Mouse (Mus musculus): ENCODE results near the gene Shf. TPM values are rescaled to one million over a fixed set of nuclear protein-coding genes. Genes with fewer than 3 reads are reported as not detected.

Shf gene
- polyA plus RNA-seq, 1 experiment: 15.7 TPM

DNA sequence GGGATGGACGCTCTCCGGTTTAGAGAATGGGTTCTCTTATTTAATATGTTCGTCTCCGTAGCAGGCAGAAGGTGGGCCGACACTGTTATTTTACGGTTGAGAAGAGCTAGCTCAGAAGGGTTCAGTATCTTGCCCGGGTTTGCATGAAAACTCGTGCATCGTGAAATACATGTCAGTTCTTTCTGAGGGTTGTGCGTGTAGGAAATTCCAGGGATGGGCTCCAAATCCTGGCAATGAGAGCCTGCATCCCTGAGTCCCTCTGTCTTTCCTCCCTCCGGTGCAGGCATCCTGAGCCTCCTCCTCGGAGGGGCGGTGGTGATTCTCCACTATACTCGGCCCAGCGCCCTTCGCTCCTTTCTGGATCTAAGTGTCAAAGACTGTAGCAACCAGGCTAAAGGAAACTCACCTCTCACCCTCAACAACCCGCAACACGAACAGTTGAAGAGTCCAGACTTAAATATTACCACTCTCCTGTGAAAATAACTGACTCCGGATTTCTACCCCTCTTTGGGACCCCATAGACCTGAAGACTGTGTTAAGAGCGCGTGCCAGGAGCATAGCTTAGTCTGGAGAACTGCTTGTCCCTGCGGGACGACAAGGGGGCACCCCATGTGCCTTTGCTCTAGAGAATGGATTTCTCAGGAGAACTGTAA is 66.9 kb downstream of the Shf start:
- no peak for DNase-seq (ENCODE audit: low read depth)

DNA sequence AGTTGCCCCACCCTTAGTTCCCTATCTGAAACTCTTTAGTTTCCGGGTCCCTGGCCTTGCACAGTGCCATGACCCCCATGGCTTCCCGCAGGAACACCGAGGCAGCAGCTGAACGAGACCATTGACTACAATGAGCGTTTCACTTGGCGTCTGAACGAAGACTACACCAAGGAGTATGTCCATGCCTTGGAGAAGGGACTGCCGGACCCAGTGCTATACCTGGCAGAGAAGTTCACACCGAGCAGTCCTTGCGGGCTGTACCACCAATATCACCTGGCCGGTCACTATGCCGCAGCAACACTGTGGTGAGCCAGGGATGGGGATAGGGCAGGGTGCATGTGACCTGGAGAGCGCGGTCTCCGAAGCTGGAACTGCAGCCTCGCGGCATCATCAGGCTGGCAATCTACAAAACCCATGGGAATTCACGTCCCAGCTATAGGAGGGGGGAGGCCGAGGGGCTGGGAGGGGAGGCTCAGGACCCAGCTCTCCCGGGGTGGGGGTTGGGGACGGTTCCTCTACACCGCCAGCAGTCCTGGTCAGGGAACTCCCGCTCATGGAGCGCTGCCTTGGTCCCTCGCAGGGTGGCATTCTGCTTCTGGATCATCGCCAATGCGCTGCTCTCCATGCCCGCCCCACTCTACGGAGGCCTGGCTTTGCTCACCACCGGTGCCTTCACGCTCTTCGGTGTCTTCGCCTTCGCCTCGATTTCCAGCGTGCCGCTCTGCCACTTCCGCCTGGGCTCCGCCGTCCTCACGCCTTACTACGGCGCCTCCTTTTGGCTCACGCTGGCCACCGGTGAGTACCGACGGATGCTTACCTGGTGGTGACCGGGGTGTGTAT is 67.7 kb downstream of the Shf start:
- no peak for DNase-seq (ENCODE audit: low read depth)

DNA sequence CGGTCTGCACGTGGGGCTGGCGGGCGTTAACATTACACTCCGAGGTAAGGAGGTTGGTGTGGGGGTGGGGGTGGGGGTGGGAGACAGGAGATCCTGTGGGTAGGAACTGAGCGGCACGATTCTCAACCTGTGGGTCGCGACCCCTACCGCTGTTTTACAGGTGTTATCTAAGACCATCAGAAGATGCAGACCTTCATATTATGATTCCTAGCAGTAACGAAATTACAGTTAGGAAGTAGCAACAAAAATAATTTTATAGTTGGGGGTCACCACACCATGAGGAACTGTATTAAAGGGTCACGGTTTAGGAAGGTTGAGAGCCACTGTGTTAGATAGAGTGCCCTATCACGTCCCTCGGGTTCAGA is 68.3 kb downstream of the Shf start:
- no peak for DNase-seq (ENCODE audit: low read depth)

DNA sequence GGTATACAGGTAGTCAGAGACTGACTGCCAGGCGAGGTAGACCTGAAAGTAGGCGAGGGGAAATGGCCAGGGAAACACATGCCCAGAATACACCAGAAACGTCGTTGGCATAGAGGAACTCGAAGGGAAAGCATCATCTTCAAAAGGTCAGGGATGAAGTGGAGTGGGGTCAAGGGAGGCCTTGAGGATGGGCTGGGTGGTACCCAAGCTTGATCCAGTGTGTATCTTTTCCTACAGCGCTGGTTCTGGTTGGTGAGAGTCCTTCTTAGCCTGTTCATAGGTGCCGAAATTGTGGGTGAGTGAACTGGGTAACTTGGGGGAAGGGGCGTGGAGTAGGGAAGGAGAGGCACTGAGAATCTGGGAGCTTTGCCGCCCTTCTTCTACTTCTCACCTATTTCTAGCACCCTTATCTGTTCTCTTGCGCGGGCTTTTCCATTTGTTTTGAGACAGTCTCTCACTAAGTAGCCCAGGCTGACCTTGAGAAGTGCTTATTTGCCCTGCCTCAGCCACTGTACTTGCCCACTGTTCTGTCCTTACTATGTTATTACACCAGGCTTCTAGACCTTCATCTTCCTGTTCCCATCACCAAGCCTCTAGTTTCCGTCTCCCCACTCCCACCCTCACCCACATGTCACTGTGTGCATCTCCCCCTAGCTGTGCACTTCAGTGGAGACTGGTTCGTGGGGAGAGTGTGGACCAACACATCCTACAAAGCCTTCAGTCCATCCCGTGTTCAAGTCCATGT is 68.9 kb downstream of the Shf start:
- DNase-seq (ENCODE audit: low read depth): no peak

Other genes starting within 250 kb of the Shf start
- gene B2m, start 221.5 kb downstream of the Shf start, polyA plus RNA-seq (2012; rRNA removed): 997 and 1,419 TPM in 2 replicates
- gene Trim69, start 208.5 kb downstream of the Shf start, polyA plus RNA-seq (2012; rRNA removed): 0.15 and 0.23 TPM in 2 replicates
- 0.13 and 0.38 TPM in 2 replicates for gene Patl2, start 183.0 kb downstream of the Shf start, polyA plus RNA-seq (2012; rRNA removed)
- gene Terb2, start 182.9 kb downstream of the Shf start, polyA plus RNA-seq (2012; rRNA removed): not detected in 2 replicates
- gene Sord, start 134.4 kb downstream of the Shf start, polyA plus RNA-seq (2012; rRNA removed): 30.6 and 31.2 TPM in 2 replicates
- gene Duox2, start 70.7 kb downstream of the Shf start, polyA plus RNA-seq (2012; rRNA removed): 0.56 and 0.57 TPM in 2 replicates
- gene Duoxa2, start 70.3 kb downstream of the Shf start, polyA plus RNA-seq (2012; rRNA removed): 0.30 and 0.32 TPM in 2 replicates
- 2.1 and 7.9 TPM in 2 replicates for gene Duoxa1, start 55.4 kb downstream of the Shf start, polyA plus RNA-seq (2012; rRNA removed)
- 0.08 and 0.39 TPM in 2 replicates for gene Duox1, start 53.5 kb downstream of the Shf start, polyA plus RNA-seq (2012; rRNA removed)
- 9.3 and 13.3 TPM in 2 replicates for gene Slc28a2, start 57.3 kb upstream of the Shf start, polyA plus RNA-seq (2012; rRNA removed)
- gene Gm14085, start 115.8 kb upstream of the Shf start, polyA plus RNA-seq (2012; rRNA removed): 0.03 and 0.62 TPM in 2 replicates
- 8.6 and 17.4 TPM in 2 replicates for gene Gatm, start 242.1 kb upstream of the Shf start, polyA plus RNA-seq (2012; rRNA removed)